Comparison of ENCODE assay signal across 8 mouse cellular contexts in the genomic region with DNA sequence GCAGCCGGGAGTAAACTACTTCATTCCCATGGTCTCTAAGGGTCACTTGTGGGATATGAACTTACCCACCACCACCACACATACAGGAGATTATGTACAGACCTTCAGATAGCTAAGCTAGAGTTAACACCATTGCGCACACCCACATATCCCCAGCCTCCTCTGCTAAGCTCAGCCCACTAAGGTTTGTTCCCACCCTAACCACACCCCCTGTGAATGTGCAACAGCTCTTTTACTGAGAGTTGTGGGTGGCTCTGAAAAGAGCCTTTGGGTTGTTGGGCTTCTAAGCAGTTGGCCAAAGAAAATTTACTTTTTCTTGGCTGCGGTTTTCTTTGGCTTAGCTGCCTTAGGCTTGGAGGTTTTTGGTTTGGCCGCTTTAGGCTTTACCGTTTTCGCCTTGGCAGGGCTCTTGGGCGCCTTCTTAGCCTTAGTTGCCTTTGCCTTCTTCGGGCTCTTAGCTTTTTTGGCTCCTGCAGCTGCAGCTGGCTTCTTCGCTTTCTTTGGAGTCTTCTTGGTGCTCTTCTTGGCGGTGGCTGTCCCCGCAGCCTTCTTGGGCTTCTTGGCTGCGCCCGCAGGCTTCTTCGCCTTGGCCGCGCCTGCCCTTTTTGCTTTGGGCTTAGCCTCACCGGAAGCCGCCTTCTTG. TPM values are rescaled to one million over a fixed set of nuclear protein-coding genes. Genes with fewer than 3 reads are reported as not detected.
DNase-seq lines count a peak whose midpoint lies in the region; ATAC-seq and TF ChIP-seq lines count a peak whose summit lies in the region.

No protein-coding gene starts in this region.

- H3K4me2 ChIP-seq in forebrain, embryonic 13.5 days: peak overlapping the region; percentile 91
- peak overlapping the region; percentile 83 for H3K4me2 ChIP-seq in neural tube, embryonic 14.5 days (ENCODE audit: low read depth, low read length)

- H3K4me1 ChIP-seq in E14TG2a.4 (replicated peaks; ENCODE audit: low read depth, low read length): peaks cover 28% of the 10 kb centered on the region
- peaks cover 21% of the 10 kb centered on the region for H3K4me1 ChIP-seq in forebrain, embryonic 13.5 days
- peaks cover 6% of the 10 kb centered on the region; the same call in 1 of the 2 replicates for H3K4me1 ChIP-seq in neural tube, embryonic 14.5 days (ENCODE audit: control insufficient read depth, insufficient read depth, low read length)

- no peaks in the 10 kb centered on the region for H3K9me3 ChIP-seq in E14TG2a.4 (ENCODE audit: low read length)
- no peaks in the 10 kb centered on the region for H3K9me3 ChIP-seq in forebrain, embryonic 13.5 days (replicated peaks)
- no peaks in the 10 kb centered on the region for H3K9me3 ChIP-seq in neural tube, embryonic 14.5 days (ENCODE audit: control insufficient read depth, low read length)

- H3K36me3 ChIP-seq in E14TG2a.4 (ENCODE audit: insufficient read depth, low read length): no peaks in the 10 kb centered on the region
- no peaks in the 10 kb centered on the region for H3K36me3 ChIP-seq in forebrain, embryonic 13.5 days (ENCODE audit: poor library complexity, severe bottlenecking)
- no peaks in the 10 kb centered on the region for H3K36me3 ChIP-seq in neural tube, embryonic 14.5 days (ENCODE audit: control insufficient read depth, insufficient read depth, low read length)

- peak overlapping the region; percentile 98 for H3K27ac ChIP-seq in forebrain, embryonic 13.5 days
- H3K27ac ChIP-seq in neural tube, embryonic 14.5 days (ENCODE audit: low read depth, low read length): peak overlapping the region; percentile 87

- TF ChIP-seq CTCF in E14TG2a.4 (conservative IDR thresholded peaks at IDR 0.05; ENCODE audit: low read length): no peak

- under 1% methylated on average over 18 of the region's 18 CpGs for WGBS in forebrain, embryonic 13.5 days
- under 1% methylated on average over 18 of the region's 18 CpGs for WGBS in neural tube, embryonic 14.5 days

- peak overlapping the region; percentile 97 for H3K9ac ChIP-seq in forebrain, embryonic 13.5 days
- peak overlapping the region; percentile 62 for H3K9ac ChIP-seq in neural tube, embryonic 14.5 days (replicated peaks; ENCODE audit: low read depth, low read length)

- intact Hi-C loops in heart, postnatal 14 days (cut with DNase I): loop anchor here (2.0 to 5.0 kb wide), 5 partner anchors 34 to 1889 kb away; partner anchors contain the start of genes Hist1h1c, Hist1h1t, Hist1h2ac and Hist1h4c

- DNase-seq in c-Kit-negative CD71-positive TER-119-positive erythroid progenitor cells, embryonic 14.5 days (ENCODE audit: low read depth, low spot score): peak; percentile 86
- DNase-seq in heart, postnatal 14 days: peak; percentile 55 to 74
- peak; percentile 70 for DNase-seq in layer of hippocampus, adult 11-12 months (ENCODE audit: low spot score)
- peak; percentile 86 to 87 for DNase-seq in lung, adult 18-20 months
- DNase-seq in testis, postnatal 10 days (ENCODE audit: low spot score): peak; percentile 75

- ATAC-seq in forebrain, embryonic 13.5 days: peak; percentile 87
- ATAC-seq in neural tube, embryonic 14.5 days (ENCODE audit: low read depth): peak; percentile 89

- H3K27me3 ChIP-seq in E14TG2a.4 (ENCODE audit: insufficient read depth, low read length): peaks cover 34% of the 10 kb centered on the region
- no peaks in the 10 kb centered on the region for H3K27me3 ChIP-seq in forebrain, embryonic 13.5 days
- no peaks in the 10 kb centered on the region for H3K27me3 ChIP-seq in neural tube, embryonic 14.5 days (ENCODE audit: control insufficient read depth, insufficient read depth, low read length)

- H3K4me3 ChIP-seq in E14TG2a.4 (replicated peaks; ENCODE audit: low read length): peak overlapping the region; percentile 82
- peak overlapping the region; percentile 68 for H3K4me3 ChIP-seq in forebrain, embryonic 13.5 days
- H3K4me3 ChIP-seq in neural tube, embryonic 14.5 days (ENCODE audit: low read depth, low read length): peak overlapping the region; percentile 44

RNA-seq across cellular contexts. Expression of gene Hist1h1e, which starts 0.7 kb away (rescaled TPM):
- polyA plus RNA-seq in forebrain, embryonic 13.5 days (2015; fragmentation: Nextera tagmentation; extraction: Ambion mirVana): 25.7 and 29.7 TPM in 2 replicates
- total RNA-seq in heart, postnatal 14 days (2021): 10 to 100 TPM; 56.8 to 68.5 TPM
- 3.3 and 4.3 TPM in 2 replicates for polyA plus RNA-seq in neural tube, embryonic 14.5 days (2014; fragmentation: Nextera tagmentation; extraction: Ambion mirVana)

RNA-seq across cellular contexts. Expression of gene Hist1h2be, which starts 0.7 kb away (rescaled TPM):
- polyA plus RNA-seq in forebrain, embryonic 13.5 days (2015; fragmentation: Nextera tagmentation; extraction: Ambion mirVana): 2.6 and 2.9 TPM in 2 replicates
- 10 to 100 TPM; 10.5 to 16.6 TPM for total RNA-seq in heart, postnatal 14 days (2021)
- polyA plus RNA-seq in neural tube, embryonic 14.5 days (2014; fragmentation: Nextera tagmentation; extraction: Ambion mirVana): 1.1 and 1.3 TPM in 2 replicates

RNA-seq across cellular contexts. Expression of gene Hist1h4d, which starts 40.3 kb away (rescaled TPM):
- 160 and 172 TPM in 2 replicates for polyA plus RNA-seq in forebrain, embryonic 13.5 days (2015; fragmentation: Nextera tagmentation; extraction: Ambion mirVana)
- total RNA-seq in heart, postnatal 14 days (2021): 100 to 1,000 TPM in 1 of 2 experiments, 10 to 100 TPM in 1; 92.0 to 119 TPM
- polyA plus RNA-seq in neural tube, embryonic 14.5 days (2014; fragmentation: Nextera tagmentation; extraction: Ambion mirVana): 23.6 and 25.2 TPM in 2 replicates

RNA-seq across cellular contexts. Expression of gene Hist1h3d, which starts 46.1 kb away (rescaled TPM):
- polyA plus RNA-seq in forebrain, embryonic 13.5 days (2015; fragmentation: Nextera tagmentation; extraction: Ambion mirVana): 8.8 TPM in 2 replicates
- 10 to 100 TPM in 1 of 2 experiments, 1 to 10 TPM in 1; 7.8 to 17.6 TPM for total RNA-seq in heart, postnatal 14 days (2021)
- polyA plus RNA-seq in neural tube, embryonic 14.5 days (2014; fragmentation: Nextera tagmentation; extraction: Ambion mirVana): 0.50 and 1.1 TPM in 2 replicates

RNA-seq across cellular contexts. Expression of gene Hist1h2ad, which starts 47.5 kb away (rescaled TPM):
- polyA plus RNA-seq in forebrain, embryonic 13.5 days (2015; fragmentation: Nextera tagmentation; extraction: Ambion mirVana): 3.8 and 4.8 TPM in 2 replicates
- total RNA-seq in heart, postnatal 14 days (2021): 10 to 100 TPM; 15.1 to 24.5 TPM
- 1.1 TPM in 1 of 2 replicates, not detected in the other for polyA plus RNA-seq in neural tube, embryonic 14.5 days (2014; fragmentation: Nextera tagmentation; extraction: Ambion mirVana)

Comparison
In these comparisons a context has a peak if more than half of its experiments do, and no peak if none do; other contexts are left out.
1. Peak in every context shown above with its lines: DNase-seq, ATAC-seq, H3K4me3 ChIP-seq and H3K27ac ChIP-seq.